Mouse (Mus musculus): ENCODE data around the gene Atp5mpl.

DNA sequence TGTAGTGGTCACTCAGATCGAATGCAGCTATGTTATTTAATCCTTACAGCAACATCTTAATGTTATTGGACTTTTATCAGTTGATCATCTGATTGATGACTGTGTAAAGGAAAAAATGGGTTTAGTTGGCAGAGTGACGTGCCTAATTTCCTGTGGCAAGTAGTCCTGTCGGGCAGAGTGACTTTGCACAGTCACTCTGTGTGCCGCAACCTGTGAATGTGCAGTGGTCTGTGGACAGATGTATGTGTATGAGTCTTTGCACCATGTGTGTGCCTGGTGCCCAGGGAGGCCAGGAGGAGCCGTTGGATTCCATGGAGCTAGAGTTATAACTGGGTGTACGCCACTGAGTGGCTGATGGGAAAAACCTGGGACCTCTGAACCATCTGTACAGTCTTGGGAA is 7.8 kb upstream of the Atp5mpl start:
- TF ChIP-seq CTCF (IDR thresholded peaks at IDR 0.05; ENCODE audit: low read depth): no peak
- no peak for TF ChIP-seq EP300 (IDR thresholded peaks at IDR 0.05; ENCODE audit: low read depth)
